Mouse (Mus musculus): ENCODE results near the gene Mlip.

DNA sequence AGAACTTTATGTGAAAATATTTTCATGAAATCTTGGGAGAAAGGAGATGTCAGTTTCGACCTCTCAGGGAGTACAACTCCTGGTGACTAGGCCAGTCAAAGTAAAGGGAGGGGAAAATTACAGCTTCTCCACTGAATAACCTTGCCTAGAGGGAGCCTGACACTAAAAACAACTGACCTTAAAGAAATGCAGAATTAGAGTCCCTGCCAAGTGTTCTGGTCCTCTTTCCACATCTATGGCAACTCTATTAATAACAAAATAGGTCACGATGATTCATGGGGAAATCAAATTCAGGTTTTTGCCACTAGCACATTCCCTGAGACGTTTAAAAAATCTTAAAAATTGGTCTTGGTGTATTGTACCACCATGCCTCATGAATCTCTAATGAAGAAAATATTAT lies 34.4 kb downstream of the Mlip start:
- TF ChIP-seq CTCF (IDR thresholded peaks at IDR 0.05; ENCODE audit: low read depth), result no peak
- no peak for TF ChIP-seq EP300 (optimal IDR thresholded peaks at IDR 0.05)
